Mouse (Mus musculus): ENCODE measurements around the gene Phxr2.

The Phxr2 gene

GRCm38 (mm10) chr10:99132595-99133272 lies 6.6 kb upstream of the Phxr2 start:
- no peak for DNase-seq (ENCODE audit: low spot score in 2 of 2)

DNA sequence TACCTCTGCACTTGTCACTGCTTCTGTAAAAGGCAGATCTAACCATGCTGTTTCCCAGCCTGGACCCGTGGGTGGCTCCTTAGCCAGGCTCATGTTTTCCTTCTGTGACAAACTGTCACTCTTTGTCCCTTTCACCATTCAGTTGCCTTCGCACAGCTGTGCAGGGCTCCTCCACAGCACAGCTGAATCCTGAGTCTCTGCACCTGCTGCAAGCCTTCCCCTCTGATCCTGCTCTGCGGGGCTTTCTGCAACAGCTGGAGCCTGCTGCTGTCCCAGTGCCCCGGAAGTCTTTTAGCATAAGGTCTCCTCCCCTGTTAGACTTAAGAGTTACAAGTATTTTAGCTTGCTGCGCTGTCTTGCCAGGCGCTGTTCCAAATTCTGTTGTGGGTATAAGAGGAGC lies 6.1 kb upstream of the Phxr2 start:
- DNase-seq (ENCODE audit: low spot score in 2 of 2) = no peak

DNA sequence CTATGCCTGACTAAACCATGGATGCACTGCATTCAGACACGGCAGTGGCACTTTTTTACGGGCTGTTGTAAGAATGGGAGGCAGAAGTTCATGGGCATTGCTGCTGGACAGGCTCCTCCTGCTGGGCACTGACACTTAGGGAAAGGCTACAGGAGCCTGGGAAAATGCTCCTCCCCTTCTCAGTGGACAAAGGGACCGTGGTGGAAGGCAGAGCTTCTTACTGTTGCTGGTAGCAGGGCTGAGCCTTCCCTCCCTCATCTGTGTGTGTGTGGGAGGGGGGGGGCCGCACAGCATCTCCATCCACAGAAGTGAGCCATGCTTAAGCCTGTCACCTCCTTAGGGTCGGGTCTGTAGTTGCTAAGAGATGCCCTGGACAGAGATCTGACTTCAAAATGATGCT lies 5.2 kb upstream of the Phxr2 start:
- DNase-seq (ENCODE audit: low spot score in 2 of 2) = no peak

DNA sequence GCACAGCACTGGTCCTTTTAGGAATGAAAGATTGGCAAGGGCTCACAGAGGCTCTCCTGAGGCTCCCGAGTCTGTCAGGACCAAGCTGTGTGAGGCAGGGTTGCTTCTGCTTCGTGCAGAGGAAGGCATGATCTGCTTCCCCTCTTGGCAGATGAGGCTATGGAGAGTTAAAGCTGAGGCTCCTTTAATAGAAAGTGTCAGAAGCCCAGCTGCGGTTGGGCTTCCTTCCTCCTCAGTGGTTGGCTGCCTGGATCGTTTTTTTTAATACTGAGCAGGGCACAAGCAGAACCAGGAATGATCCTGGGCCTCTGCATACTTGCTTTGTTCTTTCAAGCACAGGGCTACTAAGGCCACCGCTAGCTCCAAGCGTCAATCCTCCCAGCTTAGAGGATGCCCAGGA lies 4.5 kb upstream of the Phxr2 start:
- no peak for DNase-seq (ENCODE audit: low spot score in 2 of 2)

DNA sequence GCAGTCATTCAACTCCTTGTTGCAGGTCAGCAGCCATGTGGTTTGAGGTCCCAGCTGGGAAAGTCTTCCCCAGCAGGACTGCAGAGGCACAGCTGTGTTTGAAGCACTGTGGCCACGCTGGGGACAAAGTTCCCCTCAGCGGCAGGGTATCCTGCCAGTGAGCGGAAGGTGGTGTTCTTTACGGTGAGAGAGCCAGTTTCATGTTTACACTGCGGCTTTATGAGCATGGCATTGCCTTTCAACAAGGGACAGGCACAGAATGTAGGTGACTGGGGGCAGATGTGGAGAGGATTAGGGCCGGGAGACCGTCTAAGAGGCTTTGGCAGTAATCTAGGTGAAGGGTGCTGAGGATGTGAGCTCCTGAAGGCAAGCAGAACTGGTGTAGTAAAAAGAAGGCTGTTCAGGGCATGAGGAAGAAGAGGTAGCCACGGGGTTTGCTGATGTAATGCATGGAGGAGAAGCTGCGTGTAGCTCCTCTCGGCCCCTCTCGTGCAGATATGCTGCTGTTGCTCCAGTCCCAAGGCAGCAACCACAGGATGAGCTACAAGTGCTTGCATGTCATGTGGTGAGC lies 1.7 kb upstream of the Phxr2 start:
- DNase-seq (ENCODE audit: low spot score in 2 of 2) = no peak

GRCm38 (mm10) chr10:99126954-99127353 lies 829 bp upstream of the Phxr2 start:
- no peak for DNase-seq (ENCODE audit: low spot score in 2 of 2)

DNA sequence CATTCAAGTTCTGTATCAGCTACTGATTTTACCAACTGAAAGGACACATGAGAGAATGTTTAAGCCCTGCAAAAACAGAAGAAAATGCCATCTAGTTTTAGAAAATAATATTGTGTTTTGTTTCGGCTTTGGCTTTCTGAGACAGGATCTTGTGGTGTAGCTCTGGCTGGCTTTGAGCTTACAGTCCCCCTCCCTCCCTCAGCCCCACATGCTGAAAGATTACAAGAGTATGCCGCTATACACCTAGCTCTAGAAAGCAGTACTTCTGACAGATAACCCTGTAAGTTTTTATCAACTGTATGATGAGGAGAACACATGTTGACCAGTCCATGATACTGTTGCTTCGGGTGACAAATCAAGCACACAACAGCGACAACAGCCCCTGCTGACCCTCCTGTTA lies 6.7 kb downstream of the Phxr2 start:
- no peak for DNase-seq (ENCODE audit: low spot score in 2 of 2)

DNA sequence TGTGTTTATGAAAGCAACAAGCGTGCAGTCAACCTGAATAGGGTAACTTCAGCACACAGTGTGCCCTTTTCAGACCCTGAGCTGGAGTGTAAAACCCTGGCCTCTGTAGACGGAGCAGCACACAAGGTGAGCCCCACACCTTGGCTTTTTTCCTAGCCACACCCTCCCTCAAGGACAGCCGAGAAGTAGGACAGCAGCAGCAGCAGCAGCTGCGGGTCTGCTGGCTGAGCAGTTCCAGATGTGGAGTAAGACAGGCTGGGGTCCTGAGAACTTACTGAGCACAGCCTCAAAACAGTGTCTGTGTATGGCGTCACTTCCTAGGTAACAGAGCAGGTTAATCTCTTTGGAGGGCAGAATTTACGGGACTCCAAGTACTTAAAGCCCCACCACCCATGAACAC lies 7.4 kb downstream of the Phxr2 start:
- no peak for DNase-seq (ENCODE audit: low spot score in 2 of 2)

DNA sequence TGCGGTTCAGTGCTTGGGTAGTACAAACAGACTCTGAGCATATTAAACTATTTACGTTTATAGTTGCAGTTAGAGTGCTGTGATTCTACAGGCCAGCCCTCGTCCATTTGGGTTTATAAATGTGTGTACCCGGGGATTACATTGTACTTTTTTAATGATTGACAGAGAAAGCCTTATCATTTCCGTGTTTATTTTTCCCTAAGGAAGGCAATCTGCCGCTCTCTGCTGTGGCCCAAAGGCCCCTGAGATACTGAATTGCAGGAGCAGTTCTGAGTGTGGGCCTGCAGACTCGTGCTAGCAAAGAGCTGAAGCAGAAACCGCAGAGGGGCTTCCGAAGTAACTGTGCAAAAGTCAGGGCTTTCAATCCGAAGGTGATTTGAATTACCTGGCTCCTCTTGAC lies 8.2 kb downstream of the Phxr2 start:
- DNase-seq (ENCODE audit: low spot score in 2 of 2) = no peak

GRCm38 (mm10) chr10:99116650-99117615 lies 9.2 kb downstream of the Phxr2 start:
- no peak for DNase-seq (ENCODE audit: low spot score in 2 of 2)

GRCm38 (mm10) chr10:99116237-99116632 lies 9.9 kb downstream of the Phxr2 start:
- no peak for DNase-seq (ENCODE audit: low spot score in 2 of 2)

- no peak for DNase-seq (ENCODE audit: low spot score in 2 of 2)
These were observed 10.5 kb downstream of the Phxr2 start for GRCm38 (mm10) chr10:99115471-99116236.

DNA sequence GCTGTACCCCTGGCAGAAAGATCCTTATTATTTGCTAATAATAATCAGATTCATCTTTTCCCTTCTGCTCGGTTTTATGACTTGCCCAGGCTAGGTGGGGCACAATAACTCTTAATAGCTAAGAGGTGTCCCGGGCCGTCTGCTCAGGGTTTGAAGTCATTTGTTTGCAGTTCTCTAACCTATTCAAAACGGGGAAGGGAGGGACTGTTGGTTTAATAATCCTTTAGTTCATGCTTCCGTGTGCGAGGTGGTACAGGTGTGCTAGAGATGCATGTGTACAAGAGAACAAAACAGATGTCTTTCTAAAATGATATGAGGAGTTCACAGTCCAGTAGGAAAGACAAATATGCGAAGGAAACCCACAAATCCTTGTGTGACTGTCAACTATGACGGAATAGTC lies 11.8 kb downstream of the Phxr2 start:
- no peak for DNase-seq (ENCODE audit: low spot score in 2 of 2)

GRCm38 (mm10) chr10:99113533-99113932 lies 12.6 kb downstream of the Phxr2 start:
- DNase-seq (ENCODE audit: low spot score in 2 of 2) = no peak

GRCm38 (mm10) chr10:99108431-99108982 lies 17.6 kb downstream of the Phxr2 start:
- DNase-seq (ENCODE audit: low spot score in 2 of 2) = no peak

DNA sequence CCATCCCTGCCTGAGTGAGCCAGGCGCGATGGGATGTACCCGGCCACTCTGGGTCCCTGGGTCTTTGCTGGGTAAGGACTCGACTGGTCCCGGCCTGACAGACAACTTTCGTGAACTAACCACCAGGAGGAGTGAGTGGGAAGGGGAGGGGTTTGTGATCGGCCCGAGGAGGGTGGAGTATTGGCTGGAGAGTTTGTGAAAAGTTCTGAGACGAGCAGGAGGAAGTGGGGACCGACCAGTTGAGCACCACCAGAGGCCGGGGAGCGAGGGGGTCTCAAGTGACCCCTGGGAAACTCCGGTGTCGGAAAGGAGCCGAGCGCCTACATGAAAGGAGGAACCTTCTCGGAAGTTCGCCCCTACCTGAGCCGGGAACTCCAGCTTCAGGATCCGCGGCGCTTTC lies 18.2 kb downstream of the Phxr2 start, which contains the start of gene Galnt4:
Gene Galnt4 (plus strand): TSS at position 196 of the 400 bp plus-strand sequence.
- peak in 1 of 2 experiments; percentile 65 for DNase-seq (ENCODE audit: low spot score in 2 of 2)

- peak in 1 of 2 experiments; percentile 74 for DNase-seq (ENCODE audit: low spot score in 2 of 2)
These were observed 19.2 kb downstream of the Phxr2 start, which contains the start of gene Poc1b for GRCm38 (mm10) chr10:99106703-99107631. Poc1b (plus strand) TSS chr10:99107036.

DNA sequence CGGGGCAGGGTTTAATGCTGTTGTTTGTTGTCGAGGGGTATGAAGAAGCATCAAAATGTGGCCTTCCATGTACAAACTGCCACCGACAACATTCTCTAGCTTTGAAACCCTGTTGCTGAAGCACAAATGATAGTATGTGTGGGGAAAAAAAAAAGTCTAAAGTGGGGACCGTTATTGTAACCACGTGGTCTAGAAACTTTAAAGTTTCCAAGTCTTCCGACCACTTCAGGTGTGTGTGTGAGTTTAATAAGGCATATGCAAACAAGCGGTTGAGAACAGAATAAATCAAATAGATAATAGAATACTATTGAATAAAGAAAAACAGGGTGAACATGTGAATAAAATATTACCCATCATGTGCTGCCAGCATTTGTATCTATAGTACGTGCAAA lies 19.8 kb downstream of the Phxr2 start:
- no peak for DNase-seq (ENCODE audit: low spot score in 2 of 2)

DNA sequence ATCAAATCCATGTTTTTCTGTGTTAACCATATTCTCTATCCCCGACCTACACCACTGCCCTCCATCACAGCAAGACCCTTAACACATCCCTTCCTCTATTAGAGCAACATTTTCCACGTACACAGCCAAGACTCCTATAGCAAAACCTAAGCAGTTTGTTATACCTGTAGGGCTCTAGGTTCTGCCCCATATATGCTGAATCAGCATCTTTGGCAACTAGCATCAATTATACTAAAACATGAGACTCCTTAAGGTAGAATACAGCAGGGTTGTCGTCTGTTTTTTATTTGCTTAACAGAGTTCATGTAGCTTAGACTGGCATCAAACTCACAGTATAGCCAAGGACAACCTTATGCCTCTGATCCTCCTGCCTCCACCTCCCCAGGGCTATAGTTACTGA lies 20.6 kb downstream of the Phxr2 start:
- no peak for DNase-seq (ENCODE audit: low spot score in 2 of 2)

- peak in 1 of 2 experiments; percentile 64 for DNase-seq (ENCODE audit: low spot score in 2 of 2)
These were observed 28.8 kb downstream of the Phxr2 start for GRCm38 (mm10) chr10:99097374-99097773.
